Comparison of ENCODE assay signal across 28 mouse cellular contexts in genomic region chr4:117326915-117327314, GRCm38 (mm10).
"Had no signal": no experiment of that assay in that cellular context is flagged by ENCODE, and none has a peak within 500 bp of the region (broad histone marks: within the 10 kb centered on the region; RNA-seq: fewer than 3 reads in every experiment).

No protein-coding gene starts in this region.

- ATAC-seq: forebrain, embryonic 13.5 days; forebrain, embryonic 14.5 days; forebrain, embryonic 15.5 days; forebrain, embryonic 16.5 days; forebrain, postnatal 0 days had no signal

- H3K4me1 ChIP-seq: embryonic facial prominence, embryonic 15.5 days; forebrain, embryonic 13.5 days; forebrain, embryonic 15.5 days had no signal

- H3K36me3 ChIP-seq: embryonic facial prominence, embryonic 10.5 days; embryonic facial prominence, embryonic 12.5 days; embryonic facial prominence, embryonic 13.5 days; embryonic facial prominence, embryonic 15.5 days; forebrain, embryonic 10.5 days; forebrain, embryonic 12.5 days; forebrain, embryonic 15.5 days had no signal

- DNase-seq: cerebellum, adult 8-10 months; cerebellum, adult 9-10 months; cerebellum, adult 9-11 months; cerebellum, postnatal 10 days; cerebellum, postnatal 14 days; cerebellum, postnatal 25 days; cerebellum, postnatal 36 days; embryo, embryonic 11 days; forebrain, postnatal 0 days; gastrocnemius, adult 2 months; gastrocnemius, postnatal 10 days; gastrocnemius, postnatal 14 days; gastrocnemius, postnatal 25 days; gastrocnemius, postnatal 36 days; heart, adult 11 months; heart, adult 18-20 months; heart, adult 2 months had no signal

- H3K4me2 ChIP-seq: embryonic facial prominence, embryonic 12.5 days; embryonic facial prominence, embryonic 13.5 days; embryonic facial prominence, embryonic 15.5 days; forebrain, embryonic 12.5 days; forebrain, embryonic 13.5 days; forebrain, embryonic 15.5 days had no signal

- H3K9me3 ChIP-seq: embryonic facial prominence, embryonic 10.5 days; embryonic facial prominence, embryonic 12.5 days; embryonic facial prominence, embryonic 13.5 days; embryonic facial prominence, embryonic 15.5 days; forebrain, embryonic 10.5 days; forebrain, embryonic 12.5 days; forebrain, embryonic 13.5 days; forebrain, embryonic 15.5 days had no signal

- H3K4me3 ChIP-seq: embryonic facial prominence, embryonic 10.5 days; embryonic facial prominence, embryonic 12.5 days; embryonic facial prominence, embryonic 13.5 days; embryonic facial prominence, embryonic 15.5 days; erythroblast, embryonic 14.5 days; forebrain, embryonic 10.5 days; forebrain, embryonic 12.5 days; forebrain, embryonic 13.5 days; forebrain, embryonic 15.5 days; gastrocnemius, adult 2 months; heart, adult 2 months had no signal
